Mouse (Mus musculus): ENCODE measurements around the gene Ephb1.

- TF ChIP-seq CTCF (IDR thresholded peaks at IDR 0.05; ENCODE audit: low read depth) (no peak), EP300 (optimal IDR thresholded peaks at IDR 0.05) (no peak)
Measured at GRCm38 (mm10) chr9:101922846-101923245, 431.6 kb downstream of the Ephb1 start.
